Comparison of ENCODE assay signal across 13 mouse cellular contexts in genomic region chr7:34799404-34799771, GRCm38 (mm10). TPM values are rescaled to one million over a fixed set of nuclear protein-coding genes. Genes with fewer than 3 reads are reported as not detected.
A peak's percentile ranks its signal among the peaks of the same experiment; 100 is the strongest.
DNase-seq lines count a peak whose midpoint lies in the region; ATAC-seq lines count a peak whose summit lies in the region.
"Had no signal": no experiment of that assay in that cellular context is flagged by ENCODE, and none has a peak within 500 bp of the region (broad histone marks: within the 10 kb centered on the region; RNA-seq: fewer than 3 reads in every experiment).

No protein-coding gene starts in this region.

- no peak for DNase-seq in hindbrain, embryonic 11.5 days (ENCODE audit: low spot score)
- DNase-seq in MN1 (ENCODE audit: low spot score): peak; percentile 32
- DNase-seq in forebrain, embryonic 14.5 days (ENCODE audit: low spot score): no peak
- DNase-seq in midbrain, embryonic 14.5 days: no peak
- no peak for DNase-seq in spleen, adult 18-20 months
- DNase-seq in cerebellum, adult 8-10 months: no peak
- no peak for DNase-seq in natural killer cell, adult 2 months (ENCODE audit: low spot score in 2 of 2)
- DNase-seq: cerebellum, adult 2 months; layer of hippocampus, postnatal 36 days had no signal

- H3K36me3 ChIP-seq in hindbrain, embryonic 11.5 days (ENCODE audit: control insufficient read depth, insufficient read depth, low read length): no peaks in the 10 kb centered on the region
- H3K36me3 ChIP-seq in hindbrain, embryonic 16.5 days (ENCODE audit: control insufficient read depth, insufficient read depth, low read length): no peaks in the 10 kb centered on the region
- H3K36me3 ChIP-seq in forebrain, embryonic 14.5 days (ENCODE audit: control insufficient read depth, insufficient read depth, low read length): no peaks in the 10 kb centered on the region
- no peaks in the 10 kb centered on the region for H3K36me3 ChIP-seq in midbrain, embryonic 14.5 days (ENCODE audit: control insufficient read depth, insufficient read depth, low read length)
- H3K36me3 ChIP-seq: limb, embryonic 15.5 days had no signal

- whole genome bisulfite sequencing in hindbrain, embryonic 11.5 days: 18% methylated on average over 3 of the region's 3 CpGs
- 19% methylated on average over 3 of the region's 3 CpGs for WGBS in hindbrain, embryonic 16.5 days
- 12% methylated on average over 3 of the region's 3 CpGs for WGBS in forebrain, embryonic 14.5 days
- 30% methylated on average over 3 of the region's 3 CpGs for WGBS in midbrain, embryonic 14.5 days

- H3K9me3 ChIP-seq in hindbrain, embryonic 11.5 days (ENCODE audit: control insufficient read depth, low read length): no peaks in the 10 kb centered on the region
- H3K9me3 ChIP-seq in hindbrain, embryonic 16.5 days (ENCODE audit: control insufficient read depth, low read length): no peaks in the 10 kb centered on the region
- H3K9me3 ChIP-seq in forebrain, embryonic 14.5 days (replicated peaks; ENCODE audit: control insufficient read depth, low read length): no peaks in the 10 kb centered on the region
- H3K9me3 ChIP-seq in midbrain, embryonic 14.5 days (ENCODE audit: control insufficient read depth, low read length): no peaks in the 10 kb centered on the region
- H3K9me3 ChIP-seq: limb, embryonic 15.5 days; megakaryocyte, embryonic 14.5 days had no signal

- peak overlapping the region; percentile 56 for H3K27ac ChIP-seq in hindbrain, embryonic 11.5 days (ENCODE audit: low read depth, low read length)
- H3K27ac ChIP-seq in hindbrain, embryonic 16.5 days (ENCODE audit: low read depth, low read length): no peak overlapping the region
- peak overlapping the region; percentile 10; the same call in 1 of the 2 replicates for H3K27ac ChIP-seq in forebrain, embryonic 14.5 days (ENCODE audit: low read depth, low read length)
- peak overlapping the region; percentile 72; the same call in 1 of the 2 replicates for H3K27ac ChIP-seq in midbrain, embryonic 14.5 days (replicated peaks; ENCODE audit: low read depth, low read length)
- H3K27ac ChIP-seq: limb, embryonic 15.5 days had no signal

- ATAC-seq in hindbrain, embryonic 11.5 days (ENCODE audit: low FRiP score): 0 out of 2 replicates have a peak, but pooled peaks have one; percentile 5
- no peak for ATAC-seq in hindbrain, embryonic 16.5 days
- ATAC-seq in forebrain, embryonic 14.5 days: no peak; the same call in 1 of the 2 replicates
- ATAC-seq in midbrain, embryonic 14.5 days (ENCODE audit: low FRiP score, low TSS enrichment): no peak

- H3K4me2 ChIP-seq in hindbrain, embryonic 11.5 days (replicated peaks; ENCODE audit: low read depth, low read length): no peak overlapping the region
- H3K4me2 ChIP-seq in hindbrain, embryonic 16.5 days (ENCODE audit: low read length): no peak overlapping the region
- no peak overlapping the region for H3K4me2 ChIP-seq in forebrain, embryonic 14.5 days (ENCODE audit: low read length)
- 0 out of 2 replicates have a peak overlapping the region, but pooled peaks have one; percentile 27 for H3K4me2 ChIP-seq in midbrain, embryonic 14.5 days (ENCODE audit: low read length)
- H3K4me2 ChIP-seq: limb, embryonic 15.5 days; lung, embryonic 14.5 days had no signal

- no peak overlapping the region for H3K9ac ChIP-seq in hindbrain, embryonic 11.5 days (ENCODE audit: low read depth, low read length)
- H3K9ac ChIP-seq in hindbrain, embryonic 16.5 days (ENCODE audit: low read depth, low read length): no peak overlapping the region
- H3K9ac ChIP-seq in forebrain, embryonic 14.5 days (ENCODE audit: low read length): no peak overlapping the region
- no peak overlapping the region for H3K9ac ChIP-seq in midbrain, embryonic 14.5 days (replicated peaks; ENCODE audit: low read length)
- H3K9ac ChIP-seq: limb, embryonic 15.5 days; lung, embryonic 14.5 days had no signal

- no peaks in the 10 kb centered on the region for H3K27me3 ChIP-seq in hindbrain, embryonic 11.5 days (ENCODE audit: control insufficient read depth, insufficient read depth, low read length)
- H3K27me3 ChIP-seq in hindbrain, embryonic 16.5 days (replicated peaks; ENCODE audit: control insufficient read depth, insufficient read depth, low read length): no peaks in the 10 kb centered on the region; the same call in 1 of the 2 replicates
- H3K27me3 ChIP-seq in forebrain, embryonic 14.5 days (replicated peaks; ENCODE audit: control insufficient read depth, insufficient read depth, low read length): no peaks in the 10 kb centered on the region
- H3K27me3 ChIP-seq in midbrain, embryonic 14.5 days (ENCODE audit: control insufficient read depth, insufficient read depth, low read length): no peaks in the 10 kb centered on the region

- H3K4me1 ChIP-seq in hindbrain, embryonic 11.5 days (replicated peaks; ENCODE audit: control insufficient read depth, insufficient read depth, low read length): peaks cover 11% of the 10 kb centered on the region
- peaks cover 17% of the 10 kb centered on the region for H3K4me1 ChIP-seq in hindbrain, embryonic 16.5 days (ENCODE audit: control insufficient read depth, insufficient read depth, low read depth, low read length)
- peaks cover 21% of the 10 kb centered on the region for H3K4me1 ChIP-seq in forebrain, embryonic 14.5 days (ENCODE audit: control insufficient read depth, insufficient read depth, low read length)
- H3K4me1 ChIP-seq in midbrain, embryonic 14.5 days (ENCODE audit: control insufficient read depth, insufficient read depth, low read length): peaks cover 33% of the 10 kb centered on the region
- H3K4me1 ChIP-seq: megakaryocyte, embryonic 14.5 days had no signal

- H3K4me3 ChIP-seq in hindbrain, embryonic 11.5 days (ENCODE audit: low read depth, low read length): no peak overlapping the region
- no peak overlapping the region for H3K4me3 ChIP-seq in hindbrain, embryonic 16.5 days (ENCODE audit: low read length)
- H3K4me3 ChIP-seq in forebrain, embryonic 14.5 days (ENCODE audit: low read depth, low read length): no peak overlapping the region
- H3K4me3 ChIP-seq in midbrain, embryonic 14.5 days (replicated peaks; ENCODE audit: low read depth, low read length): no peak overlapping the region
- H3K4me3 ChIP-seq: limb, embryonic 15.5 days; megakaryocyte, embryonic 14.5 days had no signal

RNA-seq across cellular contexts. Expression of gene Chst8, which starts 13.1 kb away (rescaled TPM):
- polyA plus RNA-seq in hindbrain, embryonic 11.5 days (2014; fragmentation: Nextera tagmentation; extraction: Ambion mirVana): 13.5 and 16.8 TPM in 2 replicates
- polyA plus RNA-seq in hindbrain, embryonic 16.5 days (2015; fragmentation: Nextera tagmentation; extraction: Ambion mirVana): 9.2 and 12.2 TPM in 2 replicates
- 9.2 and 10.4 TPM in 2 replicates for polyA plus RNA-seq in forebrain, embryonic 14.5 days (2014; fragmentation: Nextera tagmentation; extraction: Ambion mirVana)
- 14.7 and 14.9 TPM in 2 replicates for polyA plus RNA-seq in midbrain, embryonic 14.5 days (2014; fragmentation: Nextera tagmentation; extraction: Ambion mirVana)
